Mouse (Mus musculus): ENCODE results near the gene Furin. TPM values are rescaled to one million over a fixed set of nuclear protein-coding genes. Genes with fewer than 3 reads are reported as not detected.
A peak's percentile ranks its signal among the peaks of the same experiment; 100 is the strongest.
"Not testable (repeated sequence)": the region's sequence is repeated elsewhere in the genome, so short reads cannot be mapped to it uniquely, and the experiment has no call there.

Furin gene
- total RNA-seq, 2 experiments from 2014 or later = 13.8 to 34.1 TPM

DNA sequence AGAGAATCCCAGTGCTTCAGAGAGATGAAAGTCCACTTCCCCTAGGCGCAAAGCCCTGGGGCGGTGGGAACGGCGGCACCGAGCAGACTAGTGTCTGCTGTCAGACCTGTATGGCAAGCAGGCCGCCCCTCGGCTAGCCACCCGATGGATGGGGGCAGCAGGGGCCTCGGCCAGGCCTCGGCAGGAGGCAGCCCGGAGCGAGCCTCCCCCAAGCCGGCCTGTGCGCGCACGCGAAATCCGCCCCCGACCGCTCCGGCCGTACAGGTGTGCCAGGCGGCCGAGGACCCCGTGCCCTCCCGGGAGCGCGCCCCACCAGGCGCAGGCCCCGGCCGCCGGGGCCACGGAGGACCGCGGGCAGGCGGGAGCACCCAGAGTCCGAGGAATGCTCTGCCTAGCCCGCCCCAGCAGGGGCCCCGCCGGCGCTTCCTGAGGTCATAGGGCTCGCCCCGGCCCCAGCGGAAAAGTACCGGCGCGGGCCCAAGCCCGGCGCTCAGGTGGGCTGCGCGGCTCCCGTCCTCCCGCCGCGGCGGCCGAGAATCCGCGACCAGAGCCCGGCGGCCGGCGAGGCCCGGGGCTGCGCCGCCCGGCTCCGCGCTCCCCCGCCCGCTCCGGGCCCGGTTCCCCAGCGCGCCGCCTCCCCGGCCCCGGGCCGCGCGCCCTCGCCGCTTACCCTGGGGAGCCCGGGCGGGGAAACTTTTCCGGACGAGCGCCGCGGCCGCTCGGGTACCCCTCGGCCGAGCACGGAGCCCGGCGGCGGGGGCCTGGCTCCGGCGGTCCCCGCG, 3.2 kb downstream of the Furin start:
- peak; percentile 26; the same call in 1 of the 2 replicates for ATAC-seq (ENCODE audit: poor library complexity, severe bottlenecking)

DNA sequence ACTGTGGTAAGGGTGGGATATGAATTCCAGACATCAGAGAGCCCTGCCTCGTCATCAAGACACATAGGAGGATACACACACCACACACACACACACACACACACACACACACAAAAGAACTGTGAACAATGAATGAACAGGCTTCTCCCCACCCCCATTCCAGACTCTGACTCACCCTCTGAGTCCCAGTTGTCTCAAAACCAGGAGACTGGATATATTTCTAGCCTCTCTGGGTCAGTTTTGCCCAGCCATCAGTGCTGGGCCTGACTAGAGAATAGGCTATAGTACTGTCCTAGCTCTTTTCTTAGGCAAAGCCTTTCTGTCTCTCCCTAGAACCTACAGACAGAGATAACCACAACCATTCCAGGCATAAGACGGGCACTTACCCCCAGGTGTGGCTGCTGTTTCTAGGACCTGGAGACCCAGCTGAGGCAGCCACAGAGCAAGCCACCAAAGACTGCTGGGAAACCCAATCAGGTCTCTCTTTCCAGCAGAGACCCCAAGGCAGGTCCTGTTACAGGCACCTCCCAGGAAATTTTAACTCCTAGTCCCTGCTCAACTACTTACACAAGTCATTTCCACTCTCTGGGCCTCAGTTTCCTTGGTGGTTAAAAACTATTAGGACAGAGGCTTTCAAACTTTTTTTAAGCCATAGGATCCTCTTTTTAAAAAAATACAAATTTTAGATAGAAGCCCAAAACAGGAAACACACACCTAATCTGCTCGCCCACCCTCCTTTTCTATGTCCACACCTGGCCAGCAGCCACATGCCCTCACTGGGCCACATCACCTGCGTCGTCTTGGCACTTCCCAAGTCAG, 4.0 kb downstream of the Furin start:
- no peak for ATAC-seq (ENCODE audit: poor library complexity, severe bottlenecking)

DNA sequence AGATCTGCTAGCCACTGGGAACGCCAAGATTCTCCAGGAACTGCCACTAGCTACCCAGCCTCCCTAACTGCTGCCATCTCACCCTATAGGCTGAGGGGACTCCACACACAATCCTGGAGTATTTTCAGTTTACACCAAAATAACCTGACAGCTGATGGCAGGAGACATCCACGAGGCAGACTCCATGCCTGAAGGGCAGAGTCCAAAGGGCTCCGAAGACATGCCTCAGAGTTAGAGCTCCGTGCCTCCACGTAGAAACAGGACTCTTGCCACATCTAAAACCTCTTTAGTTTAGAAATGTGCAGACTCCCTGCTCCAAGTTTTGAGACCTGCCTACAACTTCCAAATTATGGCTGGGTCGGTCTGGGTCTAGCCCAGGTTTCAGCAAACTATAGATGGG, 4.7 kb downstream of the Furin start:
- no peak for ATAC-seq (ENCODE audit: poor library complexity, severe bottlenecking)

DNA sequence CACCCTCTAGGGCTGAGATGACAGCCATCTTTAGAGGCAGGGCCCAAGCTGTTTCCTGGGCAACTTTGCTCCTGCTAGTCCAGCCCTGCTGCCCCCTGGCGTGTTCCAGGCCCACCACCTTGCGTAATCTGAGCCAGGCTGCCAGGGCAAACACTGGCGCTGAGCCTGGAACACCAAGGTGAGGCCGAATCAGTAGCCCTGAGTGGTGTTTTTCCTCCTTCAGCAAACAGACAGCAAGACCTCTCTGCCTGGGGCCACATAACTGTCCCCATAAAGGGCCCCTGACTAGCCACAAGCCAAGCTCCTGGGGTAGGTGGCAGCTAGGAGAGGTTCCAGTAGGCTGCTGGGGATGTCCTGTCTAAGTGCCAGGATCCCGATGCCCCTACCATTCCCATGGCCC, 5.1 kb downstream of the Furin start:
- no peak for ATAC-seq (ENCODE audit: poor library complexity, severe bottlenecking)

DNA sequence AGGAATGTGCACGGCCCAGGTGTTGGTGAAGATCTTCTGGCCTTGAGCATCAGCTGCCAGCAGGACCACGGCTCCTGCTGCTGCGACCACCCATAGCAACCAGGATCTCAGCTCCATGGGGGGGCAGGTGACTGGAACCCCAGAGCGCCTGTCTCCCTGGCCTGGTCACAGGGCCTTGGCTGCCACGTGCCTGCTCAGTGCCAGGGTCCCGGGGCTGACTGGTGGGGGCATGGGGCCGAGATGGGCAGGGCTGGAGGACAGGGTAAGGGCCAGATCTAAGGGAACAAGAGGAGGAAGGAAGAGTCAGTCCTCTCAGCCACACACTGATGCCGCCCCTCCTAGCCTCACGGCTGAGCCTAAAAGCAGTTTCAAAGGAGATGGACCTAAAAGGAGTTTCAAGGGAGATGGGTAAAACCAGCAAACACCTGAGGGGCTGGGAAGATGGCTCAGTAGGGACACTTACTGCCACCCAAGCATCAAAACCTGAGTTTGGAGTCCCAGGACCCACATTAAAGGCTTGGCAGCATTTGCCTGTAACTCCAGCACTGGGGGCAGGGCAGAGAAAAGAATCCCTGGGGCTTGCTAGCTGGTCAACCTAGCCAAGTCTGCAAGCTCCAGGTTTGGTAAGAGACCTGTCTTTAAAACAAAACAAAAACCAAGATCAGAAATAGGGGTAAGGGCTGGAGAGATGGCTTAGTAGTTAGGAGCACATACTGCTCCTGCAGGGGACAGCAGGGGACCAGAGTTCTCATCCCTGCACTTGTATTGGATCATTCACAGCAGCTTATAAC, 6.4 kb downstream of the Furin start:
- ATAC-seq (ENCODE audit: poor library complexity, severe bottlenecking) = no peak

DNA sequence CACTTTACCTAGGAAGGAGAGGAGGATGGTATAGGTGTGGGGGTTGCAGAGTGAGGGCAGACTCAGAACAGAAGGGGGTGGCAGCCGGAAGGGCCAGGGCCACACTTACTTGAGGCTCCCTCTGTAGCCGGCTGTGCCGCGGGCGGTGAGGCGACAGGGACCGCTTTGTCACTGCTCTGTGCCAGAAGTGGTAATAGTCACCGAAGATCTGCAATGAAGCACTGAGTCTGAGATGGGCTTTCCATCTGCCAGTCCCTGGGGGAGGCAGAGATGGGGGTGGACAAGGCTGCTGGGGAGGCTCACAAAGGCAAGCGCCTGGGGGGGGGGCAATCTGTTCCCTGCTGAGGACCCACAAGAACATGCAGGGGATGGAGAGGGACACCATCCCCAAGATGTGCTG, 7.2 kb downstream of the Furin start:
- no peak for ATAC-seq (ENCODE audit: poor library complexity, severe bottlenecking)

DNA sequence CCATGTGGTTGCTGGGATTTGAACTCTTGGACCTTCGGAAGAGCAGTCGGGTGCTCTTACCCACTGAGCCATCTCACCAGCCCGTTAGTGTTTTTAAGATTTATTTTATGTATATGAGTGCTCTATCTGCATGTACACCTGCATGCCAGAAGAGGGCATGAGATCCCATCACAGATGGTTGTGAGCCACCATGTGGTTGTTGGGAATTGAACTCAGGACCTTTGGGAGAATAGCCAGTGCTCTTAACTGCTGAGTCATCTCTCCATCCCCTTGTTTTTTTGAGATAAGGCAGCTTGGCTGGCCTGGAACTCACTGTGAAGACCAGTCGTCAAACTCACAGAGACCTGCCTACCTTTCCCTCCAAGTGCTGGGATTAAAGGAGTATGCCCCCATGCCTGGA, 8.8 kb downstream of the Furin start:
- ATAC-seq (ENCODE audit: poor library complexity, severe bottlenecking) = not testable (repeated sequence)

DNA sequence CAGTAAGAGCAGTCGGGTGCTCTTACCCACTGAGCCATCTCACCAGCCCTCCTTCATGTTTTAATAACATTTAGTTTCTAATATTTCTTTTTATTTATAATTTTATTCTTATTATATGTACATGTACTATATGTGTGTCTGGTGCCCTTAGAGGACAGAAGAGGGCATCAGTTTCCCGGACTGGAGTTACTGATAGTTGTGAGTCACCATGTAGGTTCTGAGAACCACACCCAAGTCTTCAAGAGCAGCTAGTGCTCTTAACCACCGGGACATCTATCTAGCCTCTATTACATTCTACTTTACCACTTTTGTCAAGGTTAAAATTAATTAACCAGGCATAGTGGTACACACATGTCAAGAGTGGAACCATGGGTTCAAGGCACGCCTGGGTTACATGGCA, 10.6 kb downstream of the Furin start:
- no peak for ATAC-seq (ENCODE audit: poor library complexity, severe bottlenecking)

DNA sequence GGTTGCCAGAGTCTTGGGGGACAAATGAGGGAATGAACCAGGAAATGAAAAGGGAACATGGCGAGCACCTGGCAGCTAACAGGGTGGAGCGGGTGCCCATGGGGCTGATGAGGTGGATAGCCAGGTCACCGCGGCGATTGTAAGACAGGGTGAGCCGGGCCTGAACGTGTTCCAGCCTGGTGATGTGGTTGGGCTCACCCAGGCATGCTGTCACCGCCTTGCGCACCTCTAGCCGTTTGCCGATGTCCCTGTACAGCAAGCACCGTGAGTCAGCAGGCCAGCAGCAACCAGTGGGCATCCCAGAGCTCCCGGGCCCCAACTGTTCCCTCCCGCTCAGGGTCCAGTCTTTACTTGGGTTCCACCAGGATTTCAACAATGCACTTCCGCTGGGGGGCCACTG, 13.1 kb downstream of the Furin start:
- ATAC-seq (ENCODE audit: poor library complexity, severe bottlenecking) = no peak

DNA sequence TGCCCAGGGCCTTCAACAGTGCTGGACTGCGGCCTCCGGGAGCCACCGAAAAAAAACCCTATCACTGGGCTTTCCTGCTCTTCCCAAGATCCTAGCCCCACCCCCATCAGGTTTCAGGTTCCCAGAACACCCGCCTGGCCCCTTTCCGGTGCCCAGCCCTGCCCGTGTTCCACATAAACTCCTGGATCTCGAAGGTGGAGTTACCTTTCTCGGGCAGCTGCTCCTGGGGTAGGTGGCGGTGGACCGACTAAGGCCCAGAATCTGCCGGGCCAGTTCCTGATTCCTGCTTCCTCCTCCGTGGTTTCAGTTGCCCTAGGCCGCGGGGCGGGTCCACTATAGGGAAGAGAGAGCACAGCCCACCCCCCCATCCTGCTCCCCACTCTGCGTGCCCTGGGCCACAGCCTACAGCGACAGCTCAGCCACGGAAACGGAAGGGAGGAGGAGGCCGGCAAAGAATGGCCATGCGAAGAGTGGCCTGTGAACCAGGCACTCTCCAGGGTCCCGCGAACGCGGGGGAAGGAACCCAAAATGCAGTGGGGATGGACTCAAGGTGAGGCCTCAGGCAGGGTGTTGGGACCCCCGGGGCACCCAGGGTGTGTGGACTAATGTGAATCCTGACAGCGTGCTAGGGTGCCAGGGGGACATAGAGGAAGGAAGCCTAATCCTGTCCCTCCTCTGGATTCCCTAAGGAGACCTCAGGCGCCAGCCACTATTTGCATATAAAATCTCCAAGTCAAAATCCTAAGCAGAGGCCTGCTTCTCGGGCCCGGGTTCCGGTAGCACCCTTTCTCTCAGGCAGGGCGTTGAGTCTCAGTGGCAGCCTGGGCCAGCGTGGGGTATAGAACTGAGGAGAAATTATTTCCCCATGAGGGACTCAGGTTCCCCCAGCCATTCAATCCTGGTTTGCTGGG, 17.3 kb downstream of the Furin start, which contains the start of gene Fes:
Gene Fes (minus strand): TSS at position 314 of the 911 bp plus-strand sequence.
- ATAC-seq (ENCODE audit: poor library complexity, severe bottlenecking) = peak; percentile 73

DNA sequence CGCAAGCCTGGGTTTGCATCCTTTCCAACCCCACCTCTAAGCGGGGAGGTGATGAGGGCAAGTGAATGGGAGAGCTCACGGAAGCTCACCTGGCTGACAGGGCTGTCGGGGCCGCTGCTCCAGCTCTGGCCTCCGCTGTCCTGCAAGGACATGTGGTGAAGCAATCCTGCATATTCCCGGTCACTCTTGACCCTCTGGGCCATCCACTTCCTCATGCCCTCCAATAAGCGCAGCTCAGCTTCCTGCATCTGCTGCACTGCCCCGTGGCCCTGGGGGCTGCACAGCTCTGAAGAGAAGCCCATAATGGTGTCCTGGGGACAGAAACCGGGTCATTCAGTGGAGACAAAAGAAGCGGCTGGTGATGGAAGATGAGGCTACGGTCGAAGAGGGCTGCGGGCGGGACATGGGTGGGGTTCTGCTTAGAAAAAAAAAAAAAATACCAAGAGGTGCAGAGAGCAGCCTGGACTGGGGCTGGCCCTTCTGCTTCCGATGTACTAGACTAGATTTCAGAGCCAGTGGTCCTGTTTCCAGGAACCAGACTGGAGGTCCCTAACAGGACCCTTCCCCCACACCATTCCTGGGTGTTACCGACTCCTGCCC, 18.1 kb downstream of the Furin start:
- peak; percentile 6; the same call in 1 of the 2 replicates for ATAC-seq (ENCODE audit: poor library complexity, severe bottlenecking)

DNA sequence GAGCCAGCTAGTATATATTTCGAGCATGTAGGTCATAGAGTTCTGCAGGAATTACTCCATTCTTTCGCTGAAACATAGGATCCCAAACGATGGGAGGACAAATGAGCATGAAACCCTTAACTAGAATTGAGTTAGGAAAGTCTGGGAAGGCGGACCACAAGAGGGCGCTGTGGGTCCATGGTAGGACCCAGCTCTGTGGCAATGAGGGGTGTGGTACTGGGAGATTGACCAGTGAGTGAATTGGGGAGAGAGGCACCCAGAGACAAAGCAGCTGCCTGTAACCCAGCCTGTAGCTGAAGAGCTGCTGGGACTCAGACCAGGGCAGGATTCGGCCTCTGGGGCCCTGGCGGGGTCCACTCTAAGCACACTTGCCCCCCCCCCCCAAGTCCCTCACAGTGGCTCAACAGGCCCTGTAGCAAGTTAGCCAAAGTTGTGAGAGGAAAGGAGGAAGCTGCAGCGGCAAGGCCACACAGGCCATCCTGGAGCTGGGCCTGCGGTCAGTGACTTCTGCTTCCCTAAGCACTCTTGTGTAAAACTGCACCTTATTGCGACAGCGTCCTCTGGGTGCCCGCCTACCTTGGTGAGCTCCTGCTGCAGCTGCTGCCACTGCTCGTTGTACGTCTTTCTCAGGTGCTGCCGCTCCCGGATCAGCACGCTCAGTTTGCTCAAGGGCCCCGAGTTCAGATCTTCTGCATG, 18.9 kb downstream of the Furin start:
- ATAC-seq (ENCODE audit: poor library complexity, severe bottlenecking) = peak; percentile 81

DNA sequence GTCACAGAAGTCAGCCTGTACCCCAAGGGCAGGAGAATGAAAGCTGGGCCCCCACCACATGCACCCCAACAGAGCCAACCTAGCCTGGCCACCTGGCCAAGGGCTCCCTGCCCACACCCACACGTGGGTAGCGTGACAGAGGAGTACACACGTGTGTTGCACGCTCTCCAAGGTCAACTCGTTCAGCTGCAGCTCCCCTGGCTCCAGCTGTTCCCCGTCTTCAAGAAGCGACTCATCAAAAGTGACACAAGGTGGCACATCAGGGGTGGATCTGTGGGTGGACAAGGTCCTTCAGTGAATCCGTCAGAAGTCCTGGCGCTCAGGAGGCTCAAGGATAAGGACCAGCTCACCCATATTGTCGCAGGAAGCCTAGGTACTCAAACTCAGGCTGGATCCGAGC, 22.3 kb downstream of the Furin start:
- ATAC-seq (ENCODE audit: poor library complexity, severe bottlenecking) = no peak

DNA sequence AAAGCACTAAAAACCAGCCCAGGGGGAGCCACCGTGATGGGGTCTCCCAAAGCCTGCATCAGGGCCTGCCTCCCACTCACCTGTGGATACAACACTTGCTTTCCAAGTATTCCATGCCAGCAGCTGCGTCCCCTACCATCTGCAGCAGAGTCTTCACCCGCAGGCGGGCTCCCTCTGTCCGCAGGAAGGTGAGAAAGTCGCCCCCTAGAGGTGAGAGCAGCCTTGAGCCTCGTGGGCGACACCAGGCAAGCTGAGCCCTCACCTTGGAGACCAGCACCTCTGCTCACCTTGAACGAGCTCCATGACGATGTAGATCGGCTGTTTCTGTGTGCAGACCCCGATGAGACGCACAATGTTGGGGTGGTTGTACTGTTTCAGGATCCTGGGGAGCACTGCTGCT, 25.7 kb downstream of the Furin start:
- ATAC-seq (ENCODE audit: poor library complexity, severe bottlenecking) = peak; percentile 36; the same call in 1 of the 2 replicates

DNA sequence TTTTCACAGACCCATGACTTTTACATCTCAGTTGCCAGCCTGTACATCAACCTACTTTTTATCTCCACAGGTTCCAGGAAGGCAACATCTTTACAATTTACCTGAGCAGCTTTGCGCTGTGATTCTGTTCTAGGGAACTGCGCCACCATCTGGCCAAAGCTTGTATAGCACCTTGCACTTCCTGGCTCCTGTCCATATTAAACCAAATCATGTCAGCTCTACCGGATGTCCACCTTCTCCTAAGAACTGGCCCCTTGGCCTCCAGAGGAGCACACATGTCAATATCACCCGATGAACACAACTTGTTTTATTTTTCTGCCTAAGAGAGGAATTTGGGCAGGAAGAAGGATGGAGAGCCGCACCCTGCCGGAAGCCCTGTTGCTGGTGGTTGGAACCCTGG, 27.8 kb downstream of the Furin start:
- ATAC-seq (ENCODE audit: poor library complexity, severe bottlenecking) = peak; percentile 41

DNA sequence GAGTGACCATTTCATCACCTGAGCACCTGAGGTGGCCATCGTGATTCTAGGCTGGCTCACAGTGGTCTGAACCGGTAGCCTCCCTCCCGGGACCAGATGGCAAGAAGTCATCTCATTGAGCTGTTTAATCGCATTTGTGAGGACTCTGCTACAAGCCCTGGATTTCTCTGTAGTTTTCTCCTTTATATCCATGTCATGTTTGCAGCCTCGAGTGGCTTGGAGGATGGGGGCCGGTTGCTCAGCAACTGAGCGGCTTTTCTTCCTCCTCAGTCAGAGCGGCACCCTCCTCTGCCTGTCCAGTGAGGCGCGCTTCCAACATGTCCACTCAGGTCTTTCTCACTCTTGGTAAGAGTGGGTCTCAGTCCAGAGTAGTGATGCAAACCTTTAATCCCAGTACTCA, 29.0 kb downstream of the Furin start:
- ATAC-seq (ENCODE audit: poor library complexity, severe bottlenecking) = no peak

DNA sequence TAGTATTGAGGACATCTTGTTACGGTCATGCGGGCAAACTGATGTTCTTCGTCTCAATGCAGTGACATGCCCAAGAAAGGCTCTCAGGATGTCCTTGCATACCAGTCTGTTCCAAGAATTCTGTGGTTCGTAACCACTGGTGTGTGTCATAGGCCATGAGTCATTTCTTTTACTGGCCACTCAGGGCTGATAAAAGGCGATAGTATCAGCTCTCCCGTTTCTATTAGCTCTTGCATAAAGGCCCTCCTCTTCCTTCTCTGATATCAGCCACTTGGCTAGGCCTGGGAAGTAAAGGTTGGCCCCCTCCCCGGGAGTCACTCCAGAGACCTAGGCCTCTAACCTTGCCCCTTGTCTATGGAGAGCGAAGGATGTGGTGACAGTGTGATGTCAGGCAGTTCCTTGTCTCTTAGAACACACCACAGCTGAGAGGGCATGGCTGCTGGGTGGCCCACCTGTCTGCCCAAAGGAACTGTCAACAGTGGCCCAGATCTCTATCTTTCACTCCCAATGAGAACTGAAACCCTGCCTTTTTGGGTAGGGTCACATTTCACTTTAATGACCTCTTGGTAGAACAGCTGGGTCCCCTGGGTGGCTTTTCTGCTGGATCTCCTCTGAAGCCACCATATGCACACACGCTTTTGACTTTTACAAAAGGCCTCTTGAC, 29.7 kb downstream of the Furin start:
- peak; percentile 33; the same call in 1 of the 2 replicates for ATAC-seq (ENCODE audit: poor library complexity, severe bottlenecking)

DNA sequence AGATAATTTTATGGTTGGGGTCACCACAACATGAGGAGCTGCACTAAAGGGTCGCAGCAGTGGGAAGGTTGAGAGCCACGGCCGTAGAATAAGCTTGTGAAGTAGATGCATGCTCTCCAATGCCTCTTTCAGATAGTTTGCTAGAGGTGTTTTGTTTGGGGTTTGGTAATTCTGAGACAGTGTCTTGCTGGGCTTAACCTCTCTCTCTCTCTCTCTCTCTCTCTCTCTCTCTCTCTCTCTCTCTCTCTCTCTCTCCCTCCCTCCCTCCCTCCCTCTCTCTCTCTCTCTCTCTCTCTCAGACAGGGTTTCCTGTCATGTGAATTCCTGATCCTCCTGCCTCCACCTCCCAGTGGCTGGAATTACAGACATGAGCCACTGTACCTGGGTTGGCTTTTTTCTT, 30.5 kb downstream of the Furin start:
- no peak for ATAC-seq (ENCODE audit: poor library complexity, severe bottlenecking)

DNA sequence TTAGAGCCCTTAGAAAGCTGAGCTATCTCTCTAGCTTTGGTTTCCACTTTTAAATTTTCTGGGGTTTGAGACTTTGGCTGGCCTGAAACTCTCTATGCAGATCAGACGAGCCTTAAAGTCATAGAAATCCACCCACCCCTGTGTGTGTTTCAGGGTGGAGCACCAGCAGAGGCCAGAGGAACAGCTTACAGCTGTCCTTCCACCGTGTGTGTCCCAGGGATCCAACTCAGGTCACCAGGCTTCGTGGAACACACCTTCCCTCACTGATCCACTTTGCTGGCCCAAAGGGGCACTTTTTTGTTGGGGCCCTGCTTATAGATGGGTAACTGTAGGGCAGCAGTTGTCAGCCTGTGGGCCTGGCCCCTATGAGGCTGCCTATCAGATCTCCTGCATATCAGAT, 31.0 kb downstream of the Furin start:
- no peak for ATAC-seq (ENCODE audit: poor library complexity, severe bottlenecking)

Measured in megakaryocyte, adult 5-6 weeks (primary cell).